Mouse (Mus musculus) heart, postnatal 14 days (tissue): ENCODE measurements around the gene Rdh14. TPM values are rescaled to one million over a fixed set of nuclear protein-coding genes. Genes with fewer than 3 reads are reported as not detected.

ENCODE experiments used
- total RNA-seq, 2 experiments: library from RNA; stranded (reverse); gene quantifications; 2 replicates each; pipeline ENCODE4 v1.2.3; 2021

Rdh14 gene
- total RNA-seq, 2 experiments from 2014 or later: 45.8 to 46.9 TPM

Other genes with a start within 250 kb of the Rdh14 start
- gene Nt5c1b, start 20.8 kb upstream of the Rdh14 start, total RNA-seq: not detected